Mouse (Mus musculus): Measurements from ENCODE around the gene Gm38394. TPM values are rescaled to one million over a fixed set of nuclear protein-coding genes. Genes with fewer than 3 reads are reported as not detected.
A peak's percentile ranks its signal among the peaks of the same experiment; 100 is the strongest.
"Not testable (repeated sequence)": the region's sequence is repeated elsewhere in the genome, so short reads cannot be mapped to it uniquely, and the experiment has no call there.

The Gm38394 gene
- polyA plus RNA-seq, 1 experiment from 2014 or later: 5.4 TPM

DNA sequence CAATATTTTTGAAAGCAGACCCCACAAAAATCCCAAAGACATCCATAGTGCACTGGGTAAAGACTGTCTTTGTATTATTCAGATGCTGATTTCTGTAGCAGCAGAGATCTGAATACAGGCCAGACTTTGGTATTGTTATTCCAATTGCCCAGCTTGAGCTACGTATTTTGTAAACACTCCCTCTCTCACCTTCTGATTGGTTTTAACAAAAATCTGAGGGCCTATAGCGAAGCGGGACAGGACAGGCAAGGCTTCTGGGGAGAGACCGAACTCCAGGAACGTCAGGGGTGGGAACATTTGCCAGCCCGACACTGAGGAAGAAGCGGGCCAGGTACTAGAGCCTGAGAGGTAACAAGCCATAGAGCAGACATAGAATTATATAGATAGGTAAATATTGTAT, 6.6 kb upstream of the Gm38394 start:
- no peak overlapping the region for H3K9ac ChIP-seq (ENCODE audit: low read length)
- no peaks in the 10 kb centered on the region for H3K4me1 ChIP-seq (replicated peaks; ENCODE audit: control insufficient read depth, insufficient read depth, low read length)
- 51% methylated on average over 7 of the region's 7 CpGs for WGBS
- no peak overlapping the region for H3K27ac ChIP-seq (ENCODE audit: low read length)
- ATAC-seq (ENCODE audit: low read depth): no peak
- no peaks in the 10 kb centered on the region for H3K27me3 ChIP-seq (ENCODE audit: control insufficient read depth, insufficient read depth, low read depth, low read length)
- H3K4me2 ChIP-seq (ENCODE audit: low read depth, low read length): no peak overlapping the region
- H3K36me3 ChIP-seq (ENCODE audit: control insufficient read depth, insufficient read depth, low read length): no peaks in the 10 kb centered on the region
- no peaks in the 10 kb centered on the region for H3K9me3 ChIP-seq (ENCODE audit: control insufficient read depth, low read length)
- no peak overlapping the region for H3K4me3 ChIP-seq (ENCODE audit: low read length)

DNA sequence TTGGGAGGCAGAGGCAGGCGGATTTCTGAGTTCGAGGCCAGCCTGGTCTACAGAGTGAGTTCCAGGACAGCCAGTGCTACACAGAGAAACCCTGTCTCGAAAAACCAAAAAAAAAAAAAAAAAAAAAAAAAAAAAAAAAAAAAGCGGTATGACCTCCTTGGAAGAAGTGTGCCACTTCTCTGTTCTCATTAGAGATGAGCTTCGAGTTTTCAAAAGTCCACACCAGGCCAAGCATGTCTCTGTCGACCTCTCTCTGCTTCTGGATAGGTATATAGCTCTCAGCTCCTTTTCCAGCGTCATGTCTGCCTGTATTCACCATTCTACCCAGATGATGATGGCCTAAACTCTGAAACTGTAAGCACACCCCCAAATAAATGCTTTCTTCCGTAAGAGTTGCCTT, 4.6 kb upstream of the Gm38394 start:
- 81% methylated on average over 6 of the region's 8 CpGs for WGBS
- not testable (repeated sequence) for H3K36me3 ChIP-seq (ENCODE audit: control insufficient read depth, insufficient read depth, low read length); H3K4me1 ChIP-seq (replicated peaks; ENCODE audit: control insufficient read depth, insufficient read depth, low read length); ATAC-seq (ENCODE audit: low read depth); H3K27ac ChIP-seq (ENCODE audit: low read length); H3K9me3 ChIP-seq (ENCODE audit: control insufficient read depth, low read length); H3K4me3 ChIP-seq (ENCODE audit: low read length); H3K4me2 ChIP-seq (ENCODE audit: low read depth, low read length); H3K9ac ChIP-seq (ENCODE audit: low read length); H3K27me3 ChIP-seq (ENCODE audit: control insufficient read depth, insufficient read depth, low read depth, low read length)

DNA sequence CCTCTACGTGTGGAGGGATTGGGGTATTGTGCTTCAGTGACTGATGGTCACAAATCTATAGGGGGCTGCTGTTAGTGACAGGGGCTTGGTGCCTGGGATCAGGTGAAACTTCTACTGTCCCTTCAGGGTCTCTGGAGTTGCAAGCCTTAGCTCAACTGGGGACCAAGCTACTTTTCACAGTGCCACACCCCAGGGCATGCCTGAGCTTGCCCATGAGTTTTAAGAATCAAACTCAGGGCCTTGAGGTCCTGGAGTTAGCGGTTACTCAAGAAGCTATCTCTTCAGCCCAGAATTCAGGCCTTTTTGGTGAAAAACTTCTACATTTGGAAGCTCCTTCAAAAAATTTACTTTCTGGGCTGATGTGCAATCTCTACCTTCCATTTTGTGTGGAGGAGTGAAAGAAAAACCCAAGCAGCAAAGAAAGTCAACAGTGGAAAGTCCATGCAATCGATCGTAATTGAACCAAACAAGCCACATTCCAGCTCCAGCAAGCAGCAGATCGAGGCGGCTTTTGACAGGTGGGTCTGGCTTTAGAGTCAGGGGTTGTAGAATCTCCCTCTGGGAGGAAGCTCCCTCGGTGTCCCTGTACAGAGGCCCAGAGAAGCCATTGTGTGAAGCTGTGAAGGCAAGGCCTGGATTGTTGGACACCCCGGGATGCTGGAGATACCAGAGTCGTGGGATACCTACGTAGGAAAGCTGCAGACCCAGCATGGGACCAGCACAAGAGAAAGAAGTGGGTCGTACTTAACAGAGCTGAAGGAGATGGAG, 3.3 kb upstream of the Gm38394 start:
- Histone ChIP-seq H3K27ac (ENCODE audit: low read length) (no peak overlapping the region), H3K9ac (ENCODE audit: low read length) (no peak overlapping the region), H3K4me2 (ENCODE audit: low read depth, low read length) (no peak overlapping the region), H3K36me3 (ENCODE audit: control insufficient read depth, insufficient read depth, low read length) (no peaks in the 10 kb centered on the region), H3K4me3 (ENCODE audit: low read length) (no peak overlapping the region), H3K27me3 (ENCODE audit: control insufficient read depth, insufficient read depth, low read depth, low read length) (no peaks in the 10 kb centered on the region), H3K9me3 (ENCODE audit: control insufficient read depth, low read length) (no peaks in the 10 kb centered on the region), H3K4me1 (replicated peaks; ENCODE audit: control insufficient read depth, insufficient read depth, low read length) (peaks cover 6% of the 10 kb centered on the region)
- 69% methylated on average over 11 of the region's 11 CpGs for WGBS
- ATAC-seq (ENCODE audit: low read depth): no peak

DNA sequence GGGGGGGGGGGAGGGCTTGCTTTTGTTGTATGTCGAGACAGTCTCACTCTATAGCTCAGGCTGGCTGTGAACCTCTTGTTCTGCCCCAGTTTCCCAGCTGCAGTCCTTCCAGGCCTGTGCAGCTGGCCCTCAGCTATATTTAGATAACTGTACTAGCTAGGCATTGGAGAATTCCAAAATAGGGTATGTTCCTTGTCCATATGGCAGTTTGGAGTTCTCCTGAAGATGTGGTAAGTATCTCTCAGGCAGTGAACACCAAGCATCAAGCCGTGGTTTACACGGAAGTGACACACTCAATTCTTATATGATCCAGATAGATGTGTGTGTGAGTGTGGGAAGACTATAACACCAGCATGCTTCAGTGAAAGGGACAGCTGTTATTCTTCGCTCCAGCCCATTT, 2.3 kb upstream of the Gm38394 start:
- Histone ChIP-seq H3K9me3 (ENCODE audit: control insufficient read depth, low read length) (no peaks in the 10 kb centered on the region), H3K4me1 (replicated peaks; ENCODE audit: control insufficient read depth, insufficient read depth, low read length) (peaks cover 14% of the 10 kb centered on the region), H3K27ac (ENCODE audit: low read length) (no peak overlapping the region), H3K4me3 (ENCODE audit: low read length) (no peak overlapping the region), H3K36me3 (ENCODE audit: control insufficient read depth, insufficient read depth, low read length) (peaks cover 2% of the 10 kb centered on the region), H3K27me3 (ENCODE audit: control insufficient read depth, insufficient read depth, low read depth, low read length) (no peaks in the 10 kb centered on the region), H3K4me2 (ENCODE audit: low read depth, low read length) (no peak overlapping the region), H3K9ac (ENCODE audit: low read length) (no peak overlapping the region)
- no peak for ATAC-seq (ENCODE audit: low read depth)
- WGBS: 62% methylated on average over 4 of the region's 4 CpGs

DNA sequence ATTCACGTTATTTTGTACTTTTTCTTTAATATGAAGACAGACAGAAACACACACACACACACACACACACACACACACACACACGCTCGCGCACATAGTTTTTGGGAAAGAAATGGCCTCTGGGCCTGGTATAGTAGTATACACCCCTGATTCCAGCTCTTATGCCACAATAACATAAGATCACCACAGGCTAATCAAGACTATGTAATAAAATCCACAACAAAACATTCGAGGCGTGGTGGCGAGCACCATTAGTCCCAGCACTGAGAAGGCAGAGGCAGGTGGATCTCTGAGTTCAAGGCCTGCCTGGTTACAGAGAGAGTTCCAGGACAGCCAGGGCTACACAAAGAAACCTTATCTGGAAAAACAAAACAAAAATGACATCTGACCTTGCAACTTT, 1.8 kb upstream of the Gm38394 start:
- 91% methylated on average over 7 of the region's 7 CpGs for WGBS
- H3K4me1 ChIP-seq (replicated peaks; ENCODE audit: control insufficient read depth, insufficient read depth, low read length): peaks cover 19% of the 10 kb centered on the region
- peaks cover 5% of the 10 kb centered on the region for H3K36me3 ChIP-seq (ENCODE audit: control insufficient read depth, insufficient read depth, low read length)
- no peak overlapping the region for H3K27ac ChIP-seq (ENCODE audit: low read length)
- H3K4me3 ChIP-seq (ENCODE audit: low read length): no peak overlapping the region
- no peaks in the 10 kb centered on the region for H3K9me3 ChIP-seq (ENCODE audit: control insufficient read depth, low read length)
- no peak for ATAC-seq (ENCODE audit: low read depth)
- no peak overlapping the region for H3K9ac ChIP-seq (ENCODE audit: low read length)
- H3K4me2 ChIP-seq (ENCODE audit: low read depth, low read length): no peak overlapping the region
- H3K27me3 ChIP-seq (ENCODE audit: control insufficient read depth, insufficient read depth, low read depth, low read length): no peaks in the 10 kb centered on the region

DNA sequence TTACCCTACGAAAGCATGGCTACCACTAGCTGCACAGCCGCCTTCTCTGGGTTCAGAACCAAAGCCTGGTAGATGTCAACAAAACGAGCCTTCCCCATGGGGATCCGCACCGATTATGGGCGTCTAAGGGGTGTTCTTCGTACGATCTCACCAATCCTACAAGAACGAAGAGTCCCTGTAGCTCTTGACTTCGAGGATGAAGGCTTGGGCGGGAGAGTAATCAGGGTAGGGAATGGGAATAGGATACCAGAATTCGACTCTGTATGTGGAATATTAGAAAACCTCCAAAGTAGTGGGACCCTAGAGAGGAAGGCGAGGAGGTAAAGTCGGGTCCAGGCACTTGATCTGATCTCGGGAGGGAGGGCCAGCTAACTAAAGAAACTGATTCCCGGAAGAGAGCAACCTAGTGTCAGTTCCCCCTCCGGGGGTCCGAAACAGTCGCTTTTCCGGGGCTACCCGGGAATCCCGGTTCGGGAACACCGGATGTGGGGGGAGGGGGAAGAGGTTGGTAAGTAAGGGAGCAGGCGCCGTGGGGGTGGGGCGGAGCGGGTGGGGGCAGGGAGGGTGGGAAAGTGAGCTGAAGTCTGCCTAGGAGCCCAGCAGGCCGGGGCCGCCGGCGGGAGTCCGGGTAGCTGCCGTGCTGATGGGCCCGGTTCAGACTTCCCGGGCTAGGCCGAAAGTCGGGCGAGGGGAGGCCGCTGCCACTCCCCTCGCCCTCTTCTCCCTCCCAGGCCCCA, 484 bp downstream of the Gm38394 start, which contains the start of gene Zbed6:
Gene Zbed6, minus strand, starts transcription at position 420 of the 737 bp plus-strand sequence.
- Histone ChIP-seq H3K9ac (ENCODE audit: low read length) (peak within 1 kb of the TSS; percentile 90), H3K4me1 (replicated peaks; ENCODE audit: control insufficient read depth, insufficient read depth, low read length) (peaks cover 32% of the 10 kb centered on the region), H3K36me3 (ENCODE audit: control insufficient read depth, insufficient read depth, low read length) (peaks cover 15% of the 10 kb centered on the region), H3K27ac (ENCODE audit: low read length) (peak within 1 kb of the TSS; percentile 96), H3K9me3 (ENCODE audit: control insufficient read depth, low read length) (no peaks in the 10 kb centered on the region), H3K27me3 (ENCODE audit: control insufficient read depth, insufficient read depth, low read depth, low read length) (no peaks in the 10 kb centered on the region), H3K4me2 (ENCODE audit: low read depth, low read length) (peak within 1 kb of the TSS; percentile 64), H3K4me3 (ENCODE audit: low read length) (peak within 1 kb of the TSS; percentile 64)
- WGBS: under 1% methylated on average over 34 of the region's 41 CpGs
- peak; percentile 79 for ATAC-seq (ENCODE audit: low read depth)

DNA sequence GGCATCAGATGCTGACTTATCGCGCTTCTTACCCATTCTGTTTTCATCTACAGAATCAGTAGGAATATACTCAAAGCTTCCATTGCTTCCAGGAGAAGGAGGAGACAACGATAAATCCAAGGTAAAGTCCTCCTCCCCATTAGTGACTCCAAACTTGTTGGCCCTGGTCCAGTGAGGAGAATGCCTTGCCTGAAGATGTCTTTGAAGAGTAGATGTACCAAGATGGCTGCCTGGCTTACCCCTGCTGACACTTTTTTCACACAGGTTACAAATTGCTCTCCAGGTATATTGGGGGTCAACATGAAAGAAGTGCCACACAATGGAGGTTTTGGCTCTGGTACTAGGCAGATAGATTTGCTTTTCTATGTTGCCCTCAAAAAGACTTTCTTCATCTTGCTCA, 2.2 kb downstream of the Gm38394 start:
- Histone ChIP-seq H3K27ac (ENCODE audit: low read length) (no peak overlapping the region; the same call in 1 of the 2 replicates), H3K36me3 (ENCODE audit: control insufficient read depth, insufficient read depth, low read length) (peaks cover 15% of the 10 kb centered on the region), H3K4me1 (replicated peaks; ENCODE audit: control insufficient read depth, insufficient read depth, low read length) (peaks cover 32% of the 10 kb centered on the region), H3K9ac (ENCODE audit: low read length) (no peak overlapping the region), H3K27me3 (ENCODE audit: control insufficient read depth, insufficient read depth, low read depth, low read length) (no peaks in the 10 kb centered on the region), H3K9me3 (ENCODE audit: control insufficient read depth, low read length) (no peaks in the 10 kb centered on the region), H3K4me2 (ENCODE audit: low read depth, low read length) (no peak overlapping the region; the same call in 1 of the 2 replicates), H3K4me3 (ENCODE audit: low read length) (no peak overlapping the region)
- ATAC-seq (ENCODE audit: low read depth): no peak
- WGBS: 57% methylated on average over 3 of the region's 3 CpGs

DNA sequence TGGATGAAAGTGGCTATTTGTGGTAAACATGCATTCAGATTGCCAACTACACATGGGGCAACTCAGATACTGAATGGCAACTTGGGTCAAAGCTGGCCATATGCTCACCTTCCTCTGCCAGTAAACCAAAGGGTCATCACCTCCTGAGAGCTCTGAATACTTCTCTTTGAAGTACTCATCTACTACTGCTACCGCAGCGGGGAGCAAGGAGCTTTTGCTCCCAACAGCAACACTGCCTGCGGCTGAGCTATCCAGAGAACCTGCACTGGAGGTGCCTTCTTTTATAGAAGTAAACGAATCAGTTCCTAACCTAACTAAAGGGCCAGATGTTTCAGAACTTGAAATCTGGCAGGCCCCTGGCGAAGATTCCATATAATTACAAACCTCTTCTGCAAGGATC, 4.3 kb downstream of the Gm38394 start:
- no peak overlapping the region; the same call in 1 of the 2 replicates for H3K9ac ChIP-seq (ENCODE audit: low read length)
- H3K4me2 ChIP-seq (ENCODE audit: low read depth, low read length): 0 out of 2 replicates have a peak overlapping the region, but pooled peaks have one; percentile 0
- peaks cover 16% of the 10 kb centered on the region for H3K36me3 ChIP-seq (ENCODE audit: control insufficient read depth, insufficient read depth, low read length)
- peaks cover 32% of the 10 kb centered on the region for H3K4me1 ChIP-seq (replicated peaks; ENCODE audit: control insufficient read depth, insufficient read depth, low read length)
- WGBS: 50% methylated on average over 5 of the region's 5 CpGs
- no peaks in the 10 kb centered on the region for H3K27me3 ChIP-seq (ENCODE audit: control insufficient read depth, insufficient read depth, low read depth, low read length)
- no peak overlapping the region for H3K27ac ChIP-seq (ENCODE audit: low read length)
- no peak overlapping the region for H3K4me3 ChIP-seq (ENCODE audit: low read length)
- no peaks in the 10 kb centered on the region for H3K9me3 ChIP-seq (ENCODE audit: control insufficient read depth, low read length)
- no peak for ATAC-seq (ENCODE audit: low read depth)

DNA sequence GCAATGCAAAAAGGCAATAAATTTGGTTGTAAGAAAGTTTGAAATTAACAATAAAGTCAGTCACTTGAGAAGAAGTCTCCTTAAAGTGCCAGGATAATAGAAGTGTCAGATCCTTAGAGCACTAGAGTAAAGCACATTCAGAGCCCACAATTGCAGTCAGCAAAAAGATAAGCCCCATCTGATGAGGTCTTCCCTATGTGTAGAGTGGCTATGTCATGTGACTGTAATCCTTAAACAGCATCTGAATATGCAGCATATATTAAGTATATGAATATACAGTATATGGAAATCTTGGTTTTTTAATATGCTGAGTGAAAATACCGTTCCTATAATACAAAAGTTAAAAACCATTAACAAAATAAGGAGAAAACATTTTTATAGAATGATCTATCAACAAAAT, 8.1 kb downstream of the Gm38394 start:
- Histone ChIP-seq H3K27me3 (ENCODE audit: control insufficient read depth, insufficient read depth, low read depth, low read length) (no peaks in the 10 kb centered on the region), H3K4me1 (replicated peaks; ENCODE audit: control insufficient read depth, insufficient read depth, low read length) (peaks cover 13% of the 10 kb centered on the region), H3K4me3 (ENCODE audit: low read length) (no peak overlapping the region), H3K9me3 (ENCODE audit: control insufficient read depth, low read length) (no peaks in the 10 kb centered on the region), H3K27ac (ENCODE audit: low read length) (no peak overlapping the region), H3K36me3 (ENCODE audit: control insufficient read depth, insufficient read depth, low read length) (peaks cover 13% of the 10 kb centered on the region; the same call in 1 of the 2 replicates), H3K9ac (ENCODE audit: low read length) (no peak overlapping the region), H3K4me2 (ENCODE audit: low read depth, low read length) (no peak overlapping the region)
- 86% methylated on average over 1 of the region's 1 CpGs for WGBS
- ATAC-seq (ENCODE audit: low read depth): no peak
